Mouse (Mus musculus) kidney, adult 2 months (tissue): ENCODE measurements around the gene Adipor2. TPM values are rescaled to one million over a fixed set of nuclear protein-coding genes. Genes with fewer than 3 reads are reported as not detected.

Experiments
- DNase-seq: peaks from one replicate; pipeline ENCODE4 v3.0.0; 2021
- H3K27ac ChIP-seq: fragments of 200-500 bp; 2 replicates; pipeline ENCODE4 v1.5.1; 2012; ENCODE audit warnings: low read depth, low read length, control low read depth, inconsistent platforms; ENCODE audit not compliant: insufficient read depth
- H3K27me3 ChIP-seq: fragments of 200-500 bp; replicated peaks from 2 replicates; pipeline ENCODE4 v1.6.1; 2012; ENCODE audit warnings: mild to moderate bottlenecking, moderate library complexity, low read length, inconsistent platforms; ENCODE audit not compliant: control insufficient read depth, insufficient read depth
- H3K36me3 ChIP-seq: fragments of 200-500 bp; 2 replicates; pipeline ENCODE4 v1.6.1; 2012; ENCODE audit warnings: mild to moderate bottlenecking, moderate library complexity, low read length, inconsistent platforms; ENCODE audit not compliant: control insufficient read depth, insufficient read depth
- H3K4me1 ChIP-seq: fragments of 200-500 bp; 2 replicates; pipeline ENCODE4 v1.6.1; 2011; ENCODE audit warnings: low read length; ENCODE audit not compliant: control insufficient read depth, insufficient read depth
- H3K4me3 ChIP-seq: fragments of 200-500 bp; 2 replicates; pipeline ENCODE4 v1.5.1; 2011; ENCODE audit warnings: mild to moderate bottlenecking, low read depth, low read length, control low read depth; ENCODE audit not compliant: insufficient read depth
- CTCF ChIP-seq: fragments of 200-500 bp; conservative IDR thresholded peaks from 2 replicates; pipeline ENCODE4 v1.5.1; 2011; ENCODE audit warnings: low read depth, mild to moderate bottlenecking, control low read depth, low read length, moderate library complexity, mixed read lengths; ENCODE audit not compliant: insufficient read depth, insufficient read length
- POLR2A ChIP-seq: fragments of 200-500 bp; IDR thresholded peaks from one replicate; pipeline ENCODE4 v1.6.1; 2011; ENCODE audit warnings: low read depth, low read length, control low read depth
- WGBS: fragments of 180-500 bp; shearing (Covaris S2); methylation state at CpG from one replicate; pipeline ENCODE4 v1.1.7; 2018; 5-methylcytosine and 5-hydroxymethylcytosine counted together
- polyA plus RNA-seq: library from polyadenylated mRNA; depleted of rRNA; stranded (reverse); fragments of >200 nt; gene quantifications from 2 replicates; pipeline ENCODE4 v1.2.3, GENCODE M21; 2012

The Adipor2 gene
- polyA plus RNA-seq, 1 experiment = 66.6 TPM

DNA sequence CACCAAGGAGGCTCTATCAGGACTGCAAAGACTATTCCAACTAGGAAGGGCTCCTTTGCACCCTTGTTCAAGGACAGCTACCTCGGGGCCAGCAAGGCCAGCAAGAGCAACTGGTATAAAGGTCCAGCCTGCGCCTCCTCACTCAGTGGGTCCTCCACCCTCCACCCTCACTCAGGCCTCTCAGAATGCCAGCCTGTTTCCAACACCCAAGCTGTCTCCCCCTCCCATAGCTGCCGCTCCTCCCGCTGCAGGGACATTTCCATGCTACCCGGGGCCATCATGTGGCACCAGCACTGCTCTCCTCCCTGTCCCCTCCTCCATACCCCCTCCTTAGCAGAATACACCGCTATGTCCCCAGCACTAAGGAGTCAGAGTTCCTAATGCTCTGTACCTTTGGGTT, 87.6 kb downstream of the Adipor2 start:
- Histone ChIP-seq H3K27me3 (no peaks in the 10 kb centered on the region), H3K27ac (peak overlapping the region; percentile 62; the same call in 1 of the 2 replicates), H3K36me3 (no peaks in the 10 kb centered on the region), H3K4me3 (peak overlapping the region; percentile 30), H3K4me1 (peaks cover 3% of the 10 kb centered on the region; the same call in 1 of the 2 replicates)
- DNase-seq = no peak
- WGBS = 25% methylated on average over 6 of the region's 6 CpGs
- TF ChIP-seq POLR2A (no peak), CTCF (no peak)

DNA sequence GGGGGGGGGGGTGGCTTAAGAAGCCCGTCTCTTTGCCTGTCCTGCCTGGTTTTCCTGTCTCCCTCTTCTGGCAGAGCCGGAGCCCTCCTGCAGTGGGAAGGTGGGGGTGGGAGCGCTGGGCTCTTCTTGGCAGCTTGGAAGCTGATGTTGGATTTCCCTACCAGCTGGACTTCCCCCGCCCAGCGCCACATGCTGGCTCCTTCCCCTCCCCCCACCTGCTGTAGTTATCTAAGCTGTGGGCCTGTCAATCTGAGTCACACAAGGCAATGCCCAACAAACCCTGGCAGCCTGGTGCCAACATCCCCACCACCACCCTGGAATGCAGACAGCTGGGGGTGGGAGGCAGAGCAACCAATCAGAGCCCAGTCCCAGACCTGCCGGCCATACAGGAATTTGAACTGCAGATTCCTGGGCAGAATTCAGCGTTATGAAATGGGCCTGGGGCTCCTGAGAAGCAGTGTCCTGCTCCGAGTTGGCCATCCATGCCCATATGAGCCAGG, 88.2 kb downstream of the Adipor2 start:
- WGBS = 3% methylated on average over 8 of the region's 8 CpGs
- no peaks in the 10 kb centered on the region for H3K36me3 ChIP-seq
- H3K27ac ChIP-seq = peak overlapping the region; percentile 62; the same call in 1 of the 2 replicates
- peaks cover 3% of the 10 kb centered on the region; the same call in 1 of the 2 replicates for H3K4me1 ChIP-seq
- no peak for TF ChIP-seq POLR2A
- TF ChIP-seq CTCF = no peak
- H3K27me3 ChIP-seq = no peaks in the 10 kb centered on the region
- peak; percentile 83 for DNase-seq
- no peak overlapping the region for H3K4me3 ChIP-seq

GRCm38 (mm10) chr6:119328521-119329115, 88.9 kb downstream of the Adipor2 start:
- no peaks in the 10 kb centered on the region for H3K36me3 ChIP-seq
- DNase-seq = peak; percentile 65

GRCm38 (mm10) chr6:119326541-119326940, 91.0 kb downstream of the Adipor2 start:
- H3K4me3 ChIP-seq = no peak overlapping the region
- no peak for DNase-seq
- TF ChIP-seq POLR2A (no peak), CTCF (no peak)
- 48% methylated on average over 7 of the region's 7 CpGs for WGBS
- H3K27me3 ChIP-seq = no peaks in the 10 kb centered on the region
- H3K36me3 ChIP-seq = no peaks in the 10 kb centered on the region
- no peak overlapping the region for H3K27ac ChIP-seq
- H3K4me1 ChIP-seq = 0 out of 2 replicates have a peak, but pooled peaks cover 3% of the 10 kb centered on the region

More at GRCm38 (mm10) chr6:119328521-119329115, 88.9 kb downstream of the Adipor2 start:
- H3K4me1 ChIP-seq = peaks cover 3% of the 10 kb centered on the region; the same call in 1 of the 2 replicates
- TF ChIP-seq POLR2A = no peak
- no peak for TF ChIP-seq CTCF
- H3K4me3 ChIP-seq = no peak overlapping the region
- 18% methylated on average over 11 of the region's 11 CpGs for WGBS
- no peaks in the 10 kb centered on the region for H3K27me3 ChIP-seq
- H3K27ac ChIP-seq = no peak overlapping the region

- TF ChIP-seq CTCF (no peak), POLR2A (no peak)
- Histone ChIP-seq H3K36me3 (no peaks in the 10 kb centered on the region), H3K4me1 (0 out of 2 replicates have a peak, but pooled peaks cover 3% of the 10 kb centered on the region), H3K27me3 (no peaks in the 10 kb centered on the region), H3K4me3 (no peak overlapping the region), H3K27ac (no peak overlapping the region)
- no peak for DNase-seq
- 82% methylated on average over 6 of the region's 6 CpGs for WGBS
These were observed 91.5 kb downstream of the Adipor2 start for GRCm38 (mm10) chr6:119325978-119326377.

GRCm38 (mm10) chr6:119324776-119325175, 92.7 kb downstream of the Adipor2 start:
- Histone ChIP-seq H3K4me1 (no peaks in the 10 kb centered on the region), H3K36me3 (no peaks in the 10 kb centered on the region), H3K4me3 (no peak overlapping the region), H3K27ac (no peak overlapping the region), H3K27me3 (no peaks in the 10 kb centered on the region)
- TF ChIP-seq CTCF = no peak
- TF ChIP-seq POLR2A = no peak
- 62% methylated on average over 10 of the region's 10 CpGs for WGBS
- no peak for DNase-seq

DNA sequence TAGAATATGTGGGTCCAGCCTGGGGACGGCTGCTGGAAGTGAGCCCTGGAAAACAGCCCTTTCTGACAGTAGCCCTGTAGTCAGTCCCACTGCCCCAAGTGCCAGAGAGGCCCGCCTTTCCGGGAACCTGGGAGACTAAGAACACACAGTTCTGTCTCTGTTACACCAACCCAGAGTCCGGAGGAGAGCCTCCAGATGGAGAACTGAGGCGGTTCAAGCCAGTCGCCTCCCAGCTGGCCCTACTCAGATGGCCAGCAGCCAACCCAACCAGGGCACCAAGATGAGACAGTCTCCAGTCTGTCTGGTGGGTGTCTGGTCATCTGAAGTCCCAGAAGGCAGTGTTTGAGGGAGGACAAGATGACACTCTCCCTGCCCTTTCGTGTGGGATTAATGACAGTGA, 95.8 kb downstream of the Adipor2 start:
- no peak overlapping the region for H3K4me3 ChIP-seq
- TF ChIP-seq POLR2A = no peak
- H3K27ac ChIP-seq = no peak overlapping the region
- H3K4me1 ChIP-seq = no peaks in the 10 kb centered on the region
- H3K27me3 ChIP-seq = no peaks in the 10 kb centered on the region
- no peaks in the 10 kb centered on the region for H3K36me3 ChIP-seq
- WGBS = 69% methylated on average over 7 of the region's 7 CpGs
- no peak for DNase-seq
